Mouse (Mus musculus) kidney, adult 2 months (tissue): ENCODE data around the gene Amigo1. TPM values are rescaled to one million over a fixed set of nuclear protein-coding genes. Genes with fewer than 3 reads are reported as not detected.
A peak's percentile ranks its signal among the peaks of the same experiment; 100 is the strongest.

Experiments used
- DNase-seq: peaks from one replicate; pipeline ENCODE4 v3.0.0; 2021
- H3K27ac ChIP-seq: fragments of 200-500 bp; 2 replicates; pipeline ENCODE4 v1.5.1; 2012; ENCODE audit warnings: low read depth, low read length, control low read depth, inconsistent platforms; ENCODE audit not compliant: insufficient read depth
- H3K27me3 ChIP-seq: fragments of 200-500 bp; replicated peaks from 2 replicates; pipeline ENCODE4 v1.6.1; 2012; ENCODE audit warnings: mild to moderate bottlenecking, moderate library complexity, low read length, inconsistent platforms; ENCODE audit not compliant: control insufficient read depth, insufficient read depth
- H3K36me3 ChIP-seq: fragments of 200-500 bp; 2 replicates; pipeline ENCODE4 v1.6.1; 2012; ENCODE audit warnings: mild to moderate bottlenecking, moderate library complexity, low read length, inconsistent platforms; ENCODE audit not compliant: control insufficient read depth, insufficient read depth
- H3K4me1 ChIP-seq: fragments of 200-500 bp; 2 replicates; pipeline ENCODE4 v1.6.1; 2011; ENCODE audit warnings: low read length; ENCODE audit not compliant: control insufficient read depth, insufficient read depth
- H3K4me3 ChIP-seq: fragments of 200-500 bp; 2 replicates; pipeline ENCODE4 v1.5.1; 2011; ENCODE audit warnings: mild to moderate bottlenecking, low read depth, low read length, control low read depth; ENCODE audit not compliant: insufficient read depth
- CTCF ChIP-seq: fragments of 200-500 bp; conservative IDR thresholded peaks from 2 replicates; pipeline ENCODE4 v1.5.1; 2011; ENCODE audit warnings: low read depth, mild to moderate bottlenecking, control low read depth, low read length, moderate library complexity, mixed read lengths; ENCODE audit not compliant: insufficient read depth, insufficient read length
- POLR2A ChIP-seq: fragments of 200-500 bp; IDR thresholded peaks from one replicate; pipeline ENCODE4 v1.6.1; 2011; ENCODE audit warnings: low read depth, low read length, control low read depth
- WGBS: fragments of 180-500 bp; shearing (Covaris S2); methylation state at CpG from one replicate; pipeline ENCODE4 v1.1.7; 2018; 5-methylcytosine and 5-hydroxymethylcytosine counted together
- polyA plus RNA-seq: library from polyadenylated mRNA; depleted of rRNA; stranded (reverse); fragments of >200 nt; gene quantifications from 2 replicates; pipeline ENCODE4 v1.2.3, GENCODE M21; 2012

Amigo1 gene
- polyA plus RNA-seq, 1 experiment, result 18.4 TPM

- Histone ChIP-seq H3K4me1 (no peaks in the 10 kb centered on the region), H3K27ac (no peak overlapping the region), H3K27me3 (no peaks in the 10 kb centered on the region), H3K36me3 (no peaks in the 10 kb centered on the region), H3K4me3 (no peak overlapping the region)
- DNase-seq, result peak; percentile 47
- 23% methylated on average over 9 of the region's 11 CpGs for WGBS
- no peak; the same call in 1 of the 2 replicates for TF ChIP-seq CTCF
- TF ChIP-seq POLR2A, result no peak
These were observed 19.5 kb upstream of the Amigo1 start for GRCm38 (mm10) chr3:108166486-108167211.

GRCm38 (mm10) chr3:108167499-108167898, 18.6 kb upstream of the Amigo1 start:
- no peak for TF ChIP-seq POLR2A
- no peak for TF ChIP-seq CTCF
- H3K27me3 ChIP-seq, result no peaks in the 10 kb centered on the region
- WGBS, result 53% methylated on average over 14 of the region's 14 CpGs
- H3K27ac ChIP-seq, result no peak overlapping the region
- no peak overlapping the region for H3K4me3 ChIP-seq
- no peak for DNase-seq
- H3K4me1 ChIP-seq, result no peaks in the 10 kb centered on the region
- H3K36me3 ChIP-seq, result no peaks in the 10 kb centered on the region

- no peak for DNase-seq
- Histone ChIP-seq H3K4me1 (no peaks in the 10 kb centered on the region), H3K27me3 (no peaks in the 10 kb centered on the region), H3K4me3 (no peak overlapping the region), H3K27ac (no peak overlapping the region), H3K36me3 (no peaks in the 10 kb centered on the region)
- 62% methylated on average over 3 of the region's 3 CpGs for WGBS
- no peak for TF ChIP-seq CTCF
- no peak for TF ChIP-seq POLR2A
These were observed 16.9 kb upstream of the Amigo1 start for GRCm38 (mm10) chr3:108169199-108169598.

GRCm38 (mm10) chr3:108174672-108175531, 11.2 kb upstream of the Amigo1 start:
- peak; percentile 60 for DNase-seq
- no peak overlapping the region for H3K4me3 ChIP-seq
- no peaks in the 10 kb centered on the region for H3K4me1 ChIP-seq
- TF ChIP-seq CTCF (no peak), POLR2A (no peak)
- no peaks in the 10 kb centered on the region for H3K36me3 ChIP-seq
- WGBS, result 30% methylated on average over 14 of the region's 14 CpGs
- no peak overlapping the region for H3K27ac ChIP-seq
- no peaks in the 10 kb centered on the region for H3K27me3 ChIP-seq

GRCm38 (mm10) chr3:108178756-108179715, 7.1 kb upstream of the Amigo1 start:
- H3K36me3 ChIP-seq, result no peaks in the 10 kb centered on the region
- no peak for DNase-seq
- WGBS, result 64% methylated on average over 7 of the region's 7 CpGs

GRCm38 (mm10) chr3:108180514-108180913, 5.6 kb upstream of the Amigo1 start:
- no peak for TF ChIP-seq CTCF
- no peaks in the 10 kb centered on the region for H3K27me3 ChIP-seq
- no peak for DNase-seq
- 61% methylated on average over 2 of the region's 2 CpGs for WGBS
- peaks cover 1% of the 10 kb centered on the region; the same call in 1 of the 2 replicates for H3K4me1 ChIP-seq
- H3K36me3 ChIP-seq, result no peaks in the 10 kb centered on the region
- no peak overlapping the region for H3K27ac ChIP-seq
- no peak overlapping the region for H3K4me3 ChIP-seq

More at GRCm38 (mm10) chr3:108178756-108179715, 7.1 kb upstream of the Amigo1 start:
- Histone ChIP-seq H3K27ac (no peak overlapping the region), H3K27me3 (no peaks in the 10 kb centered on the region), H3K4me1 (no peaks in the 10 kb centered on the region), H3K4me3 (no peak overlapping the region)
- no peak for TF ChIP-seq CTCF
- TF ChIP-seq POLR2A, result no peak
